16 mouse cellular contexts compared by ENCODE assay signal in the genomic region with DNA sequence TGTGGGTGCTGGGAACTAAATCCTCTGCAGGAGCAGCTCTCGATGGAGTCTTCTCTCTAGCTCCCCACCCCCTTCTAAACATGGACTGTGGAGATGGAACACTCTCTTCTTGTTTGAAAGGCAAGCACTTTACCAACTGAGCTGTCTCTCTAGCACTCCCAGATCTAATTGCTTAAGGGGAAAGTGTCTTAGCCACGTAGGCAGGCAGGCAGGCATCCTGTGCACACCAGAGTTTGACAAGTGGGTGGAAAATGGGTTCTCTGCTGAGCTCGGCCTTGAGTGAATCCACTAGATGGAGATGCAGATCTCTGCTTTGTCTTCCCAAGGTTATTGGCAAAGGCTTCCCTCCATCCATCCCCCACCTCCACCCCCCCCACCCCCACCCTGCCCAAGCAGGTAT.
"Had no signal": no experiment of that assay in that cellular context is flagged by ENCODE, and none has a peak within 500 bp of the region (broad histone marks: within the 10 kb centered on the region; RNA-seq: fewer than 3 reads in every experiment).

No protein-coding gene starts in this region.

- H3K27ac ChIP-seq: liver, embryonic 15.5 days; lung, embryonic 15.5 days; macrophage; midbrain, embryonic 12.5 days; neural tube, embryonic 12.5 days had no signal

- ATAC-seq: liver, postnatal 0 days; lung, postnatal 0 days had no signal

- H3K36me3 ChIP-seq: liver, embryonic 15.5 days; lung, embryonic 15.5 days; midbrain, embryonic 12.5 days; neural tube, embryonic 12.5 days had no signal

- H3K4me3 ChIP-seq: liver, embryonic 15.5 days; lung, embryonic 15.5 days; megakaryocyte, embryonic 14.5 days; midbrain, embryonic 12.5 days; neural tube, embryonic 12.5 days had no signal

- H3K4me2 ChIP-seq: liver, embryonic 15.5 days; lung, embryonic 15.5 days; midbrain, embryonic 12.5 days; neural tube, embryonic 12.5 days had no signal

- H3K9me3 ChIP-seq: liver, embryonic 15.5 days; lung, embryonic 15.5 days; midbrain, embryonic 12.5 days; neural tube, embryonic 12.5 days had no signal

- DNase-seq: liver, postnatal 0 days; lung, adult 2 months; lung, postnatal 14 days; lung, postnatal 36 days; midbrain, embryonic 14.5 days; right cerebral cortex, postnatal 14 days; thymus, adult 2 months; thymus, postnatal 25 days; thymus, postnatal 4 days had no signal

- H3K9ac ChIP-seq: liver, embryonic 15.5 days; liver, postnatal 0 days; lung, embryonic 15.5 days; midbrain, embryonic 12.5 days; neural tube, embryonic 12.5 days had no signal
